Mouse (Mus musculus) small intestine, adult 2 months (tissue): ENCODE results near the gene Vav2. TPM values are rescaled to one million over a fixed set of nuclear protein-coding genes. Genes with fewer than 3 reads are reported as not detected.
A peak's percentile ranks its signal among the peaks of the same experiment; 100 is the strongest.

Source experiments
- H3K27ac ChIP-seq: fragments of 200-500 bp; 2 replicates; pipeline ENCODE4 v1.5.1; 2012; ENCODE audit warnings: low read depth, low read length, control low read depth, inconsistent platforms; ENCODE audit not compliant: insufficient read depth
- H3K27me3 ChIP-seq: fragments of 200-500 bp; 2 replicates; pipeline ENCODE4 v1.6.1; 2012; ENCODE audit warnings: mild to moderate bottlenecking, moderate library complexity, low read length, inconsistent platforms; ENCODE audit not compliant: control insufficient read depth, insufficient read depth
- H3K36me3 ChIP-seq: fragments of 200-500 bp; 2 replicates; pipeline ENCODE4 v1.6.1; 2012; ENCODE audit warnings: mild to moderate bottlenecking, low read length, control low read depth, inconsistent platforms; ENCODE audit not compliant: control insufficient read depth, insufficient read depth
- H3K4me1 ChIP-seq: fragments of 200-500 bp; 2 replicates; pipeline ENCODE4 v1.6.1; 2012; ENCODE audit warnings: low read length, inconsistent platforms, mixed read lengths; ENCODE audit not compliant: control insufficient read depth, insufficient read depth, insufficient read length
- H3K4me3 ChIP-seq: fragments of 200-500 bp; 2 replicates; pipeline ENCODE4 v1.5.1; 2012; ENCODE audit warnings: low read depth, mild to moderate bottlenecking, control low read depth, inconsistent platforms, low read length, moderate library complexity
- CTCF ChIP-seq: fragments of 200-500 bp; IDR thresholded peaks from 2 replicates; pipeline ENCODE4 v1.5.1; 2012; ENCODE audit warnings: low read depth, mild to moderate bottlenecking, control low read depth, inconsistent platforms, low read length, moderate library complexity, mixed read lengths; ENCODE audit not compliant: insufficient replicate concordance, insufficient read length; ENCODE audit errors: extremely low read depth
- POLR2A ChIP-seq: fragments of 200-500 bp; IDR thresholded peaks from 2 replicates; pipeline ENCODE4 v1.6.1; 2012; ENCODE audit warnings: low read depth, mild to moderate bottlenecking, control low read depth, inconsistent platforms, low read length, moderate library complexity
- WGBS: fragments of 180-500 bp; shearing (Covaris S2); methylation state at CpG from one replicate; pipeline ENCODE4 v1.1.7; 2018; 5-methylcytosine and 5-hydroxymethylcytosine counted together
- polyA plus RNA-seq: library from polyadenylated mRNA; depleted of rRNA; stranded (reverse); fragments of >200 nt; gene quantifications from 2 replicates; pipeline ENCODE4 v1.2.3, GENCODE M21; 2012

Vav2 gene
- polyA plus RNA-seq, 1 experiment = 59.5 TPM

- TF ChIP-seq CTCF = no peak
- no peak for TF ChIP-seq POLR2A
- WGBS = 96% methylated on average over 7 of the region's 7 CpGs
- peaks cover 48% of the 10 kb centered on the region for H3K36me3 ChIP-seq
- H3K27ac ChIP-seq = no peak overlapping the region
- no peaks in the 10 kb centered on the region for H3K27me3 ChIP-seq
- peaks cover 1% of the 10 kb centered on the region; the same call in 1 of the 2 replicates for H3K4me1 ChIP-seq
- no peak overlapping the region for H3K4me3 ChIP-seq
These were observed 148.0 kb downstream of the Vav2 start for GRCm38 (mm10) chr2:27278859-27279258.

- WGBS = 58% methylated on average over 2 of the region's 2 CpGs
These were observed 158.5 kb downstream of the Vav2 start for GRCm38 (mm10) chr2:27268325-27268724.

GRCm38 (mm10) chr2:27265819-27266218, 161.0 kb downstream of the Vav2 start:
- Histone ChIP-seq H3K27me3 (no peaks in the 10 kb centered on the region), H3K4me1 (peaks cover 3% of the 10 kb centered on the region; the same call in 1 of the 2 replicates), H3K27ac (no peak overlapping the region), H3K36me3 (peaks cover 63% of the 10 kb centered on the region), H3K4me3 (no peak overlapping the region)
- no peak for TF ChIP-seq CTCF
- no peak for TF ChIP-seq POLR2A
- 73% methylated on average over 3 of the region's 3 CpGs for WGBS

More at GRCm38 (mm10) chr2:27268325-27268724, 158.5 kb downstream of the Vav2 start:
- Histone ChIP-seq H3K27ac (no peak overlapping the region), H3K27me3 (no peaks in the 10 kb centered on the region), H3K36me3 (peaks cover 73% of the 10 kb centered on the region), H3K4me3 (no peak overlapping the region), H3K4me1 (peaks cover 2% of the 10 kb centered on the region; the same call in 1 of the 2 replicates)
- TF ChIP-seq POLR2A (no peak), CTCF (no peak)

- Histone ChIP-seq H3K4me3 (no peak overlapping the region), H3K27me3 (no peaks in the 10 kb centered on the region), H3K36me3 (peaks cover 37% of the 10 kb centered on the region), H3K27ac (no peak overlapping the region), H3K4me1 (peaks cover 3% of the 10 kb centered on the region; the same call in 1 of the 2 replicates)
- no peak for TF ChIP-seq POLR2A
- TF ChIP-seq CTCF = no peak
- 61% methylated on average over 4 of the region's 4 CpGs for WGBS
These were observed 163.8 kb downstream of the Vav2 start for GRCm38 (mm10) chr2:27262984-27263383.

- no peaks in the 10 kb centered on the region for H3K36me3 ChIP-seq
- TF ChIP-seq CTCF (0 out of 2 replicates have a peak, but pooled peaks have one; percentile 5), POLR2A (no peak)
- H3K27ac ChIP-seq = no peak overlapping the region
- H3K4me3 ChIP-seq = no peak overlapping the region
- peaks cover 14% of the 10 kb centered on the region for H3K4me1 ChIP-seq
- H3K27me3 ChIP-seq = no peaks in the 10 kb centered on the region
These were observed 175.4 kb downstream of the Vav2 start for GRCm38 (mm10) chr2:27251434-27251833.

- H3K4me3 ChIP-seq = peak within 1 kb of the TSS; percentile 5; the same call in 1 of the 2 replicates
- TF ChIP-seq CTCF (no peak), POLR2A (no peak)
- WGBS = 55% methylated on average over 2 of the region's 2 CpGs
- H3K36me3 ChIP-seq = no peaks in the 10 kb centered on the region
- H3K27ac ChIP-seq = peak within 1 kb of the TSS; percentile 65
- H3K4me1 ChIP-seq = peaks cover 14% of the 10 kb centered on the region
- no peaks in the 10 kb centered on the region for H3K27me3 ChIP-seq
These were observed 178.6 kb downstream of the Vav2 start, which contains the start of gene Sardh for GRCm38 (mm10) chr2:27248211-27248610. TSS of gene Sardh (minus strand) at chr2:27248337.

- 28% methylated on average over 2 of the region's 2 CpGs for WGBS
- Histone ChIP-seq H3K4me3 (no peak overlapping the region), H3K4me1 (peaks cover 14% of the 10 kb centered on the region), H3K27me3 (no peaks in the 10 kb centered on the region), H3K27ac (peak overlapping the region; percentile 65), H3K36me3 (no peaks in the 10 kb centered on the region)
- TF ChIP-seq POLR2A (no peak), CTCF (no peak)
These were observed 179.4 kb downstream of the Vav2 start for GRCm38 (mm10) chr2:27247487-27247863.

GRCm38 (mm10) chr2:27246712-27247486, 179.9 kb downstream of the Vav2 start:
- WGBS = 17% methylated on average over 7 of the region's 7 CpGs
- no peaks in the 10 kb centered on the region for H3K27me3 ChIP-seq
- peak overlapping the region; percentile 65 for H3K27ac ChIP-seq
- H3K4me3 ChIP-seq = peak overlapping the region; percentile 5; the same call in 1 of the 2 replicates
- no peak for TF ChIP-seq CTCF
- TF ChIP-seq POLR2A = no peak; the same call in 1 of the 2 replicates
- H3K36me3 ChIP-seq = no peaks in the 10 kb centered on the region
- peaks cover 14% of the 10 kb centered on the region for H3K4me1 ChIP-seq
